Mouse (Mus musculus) bone marrow, adult 2 months (tissue): ENCODE results near the gene Mybph.

Source experiments
- CTCF ChIP-seq: fragments of 200-500 bp; IDR thresholded peaks from 2 replicates; pipeline ENCODE4 v1.5.1; 2011; ENCODE audit warnings: low read length, control low read depth; ENCODE audit not compliant: control insufficient read depth, insufficient read depth
- POLR2A ChIP-seq: fragments of 200-500 bp; IDR thresholded peaks from 2 replicates; pipeline ENCODE4 v1.6.1; 2011; ENCODE audit warnings: low read depth, mild to moderate bottlenecking, control low read depth, low read length, borderline replicate concordance; ENCODE audit not compliant: control insufficient read depth

DNA sequence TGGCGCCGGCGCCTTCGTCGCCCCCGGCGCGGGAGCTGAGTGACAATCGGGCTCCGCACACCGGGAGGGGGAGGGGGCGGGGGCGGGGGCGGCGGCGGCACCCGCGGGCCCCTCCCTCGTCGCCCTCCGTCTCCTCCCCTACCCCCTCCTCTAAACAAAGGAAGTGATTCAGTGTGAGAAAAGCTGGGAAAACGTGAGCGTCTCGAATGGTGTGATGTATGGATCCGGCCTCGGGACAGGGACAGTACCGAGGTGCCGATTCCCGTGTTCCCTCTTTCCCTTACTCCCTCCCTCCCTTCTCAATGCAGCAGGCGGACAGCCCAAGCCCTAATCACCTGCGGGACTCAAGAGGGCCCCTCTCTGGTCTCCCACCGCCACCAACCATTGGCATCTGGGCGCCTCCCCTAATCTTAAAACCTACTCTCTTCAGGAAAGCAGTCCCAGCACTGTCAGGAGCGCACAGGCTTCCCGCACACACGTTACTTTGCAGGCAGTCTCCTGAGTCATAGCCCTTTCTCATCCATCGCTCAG is 42.2 kb downstream of the Mybph start, which contains the start of gene Adora1:
- TF ChIP-seq CTCF, result no peak
- TF ChIP-seq POLR2A, result no peak
